Mouse (Mus musculus) right cerebral cortex, adult 18-20 months (tissue): ENCODE measurements at regions not wholly inside any gene's neighbourhood (a gene's known extent, or its start where the extent isn't known, plus 50 kb on each side); places are given as distances from the start of the nearest gene placed in this dataset.

ENCODE experiments used
- DNase-seq: peaks from one replicate; pipeline ENCODE4 v3.0.0; 2022; ENCODE audit warnings: mixed read lengths

DNA sequence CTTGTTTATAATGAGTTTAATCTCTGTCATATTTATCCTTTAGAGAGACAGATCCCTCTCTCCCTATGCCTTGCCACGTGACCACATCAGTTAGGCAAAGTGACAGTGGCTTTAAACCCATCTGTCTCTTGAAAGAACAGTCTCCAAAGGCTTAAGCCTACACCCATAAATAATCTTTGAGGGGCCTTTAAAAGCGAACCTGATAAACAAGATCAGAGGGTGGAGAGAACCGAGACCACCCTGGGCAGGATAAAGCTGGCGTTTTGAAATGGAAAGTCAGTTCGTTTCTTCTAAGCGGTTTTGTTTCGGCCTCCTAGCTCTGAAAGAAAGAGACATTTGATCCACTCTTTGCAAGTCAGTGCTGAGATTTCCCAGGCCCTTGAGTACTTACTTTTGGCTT lies 149.5 kb downstream of the Ackr3 start:
- DNase-seq, result no peak

DNA sequence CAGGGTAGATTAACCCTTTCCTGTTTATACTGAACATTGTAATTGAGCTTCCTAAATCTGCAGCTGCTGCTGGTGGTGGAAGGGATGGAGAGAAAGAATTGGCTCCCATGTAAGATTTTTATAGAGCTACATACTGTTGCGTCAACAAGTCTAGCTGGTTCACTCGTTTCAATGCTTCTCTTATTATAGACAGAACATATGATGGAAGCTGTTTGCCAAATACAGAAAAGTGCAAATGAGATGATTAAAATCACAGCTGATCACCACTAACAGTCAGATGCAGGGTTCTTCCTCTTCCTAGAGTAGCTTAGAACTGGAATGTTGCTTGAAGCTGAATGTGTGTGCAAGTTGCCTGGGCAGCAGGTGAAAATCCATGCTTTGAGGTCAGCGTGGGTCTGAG lies 152.8 kb downstream of the Ackr3 start:
- DNase-seq, result no peak

DNA sequence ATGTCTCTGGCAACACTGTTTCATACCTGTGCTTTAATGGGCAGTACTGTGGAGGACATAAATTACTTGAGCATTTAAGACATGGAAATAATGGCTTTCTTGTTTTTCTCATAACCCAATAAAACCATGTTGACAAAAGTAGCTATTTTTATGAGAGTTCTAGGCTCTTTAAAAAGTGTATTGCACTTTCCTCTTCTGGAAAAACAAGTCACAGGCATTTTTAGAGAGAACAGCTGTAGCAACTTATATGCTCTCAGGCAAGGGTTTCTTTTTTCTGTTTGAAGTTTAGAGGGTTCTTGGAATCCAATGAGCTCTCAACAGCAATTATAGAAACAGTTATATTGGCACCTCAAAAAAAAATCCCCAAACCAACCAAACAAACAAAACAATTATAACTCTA lies 153.6 kb downstream of the Ackr3 start:
- DNase-seq, result no peak

DNA sequence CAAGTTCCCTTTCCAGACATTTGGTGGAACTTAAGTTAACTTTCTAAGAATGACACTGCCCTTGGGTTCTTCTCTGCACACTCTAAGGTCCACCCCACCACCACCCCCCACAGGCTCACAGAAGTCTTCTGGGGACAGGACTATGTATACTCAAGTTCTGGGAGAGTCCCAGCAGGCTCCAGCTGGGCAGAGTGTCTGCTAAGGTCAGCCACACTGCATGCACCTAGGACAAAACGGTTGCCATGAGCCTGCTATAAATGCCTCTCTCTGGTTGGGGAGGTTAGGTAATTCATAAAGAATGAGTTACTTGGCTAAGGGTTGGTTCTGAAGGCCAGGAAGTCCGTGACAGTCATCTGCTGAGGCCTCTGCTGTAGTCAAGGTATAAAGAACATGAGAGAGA lies 155.2 kb downstream of the Ackr3 start:
- no peak for DNase-seq

DNA sequence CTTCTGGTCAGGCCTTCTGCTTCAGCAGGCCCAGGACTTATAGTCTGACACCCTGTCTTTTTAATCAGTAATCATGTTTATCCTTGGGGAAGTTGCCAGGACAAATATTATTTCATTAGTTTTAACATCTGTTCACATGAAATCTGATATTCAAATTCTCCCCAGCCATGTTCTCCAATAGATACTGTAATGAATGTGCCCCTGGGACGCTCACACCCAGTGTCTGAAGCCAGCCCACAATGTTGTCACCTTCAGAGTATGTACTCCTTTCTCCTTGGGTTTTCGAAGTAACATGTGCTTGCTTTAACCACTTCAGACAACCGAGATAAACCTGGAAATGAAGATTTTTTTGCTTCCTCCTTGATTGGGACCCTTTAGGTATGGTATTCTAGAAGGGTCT lies 156.3 kb downstream of the Ackr3 start:
- no peak for DNase-seq

DNA sequence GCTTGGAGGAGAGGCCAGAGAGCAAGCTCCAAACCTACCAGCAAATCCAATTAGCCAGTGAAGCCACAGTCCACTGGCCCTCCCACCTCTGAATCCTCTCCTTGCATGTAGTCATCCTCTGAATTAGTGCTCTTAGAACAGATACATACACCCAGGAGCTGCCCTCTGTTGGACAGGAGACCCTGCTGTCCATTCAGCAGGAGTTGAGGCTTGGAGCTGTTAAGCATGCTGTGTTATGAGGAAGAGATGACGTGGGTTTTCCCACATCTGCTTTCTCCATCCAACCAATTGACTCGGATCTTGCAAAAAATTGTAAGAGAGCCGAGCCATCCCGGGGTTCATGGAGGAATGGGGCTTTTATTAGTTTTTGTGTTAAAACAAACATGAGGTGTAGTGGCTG lies 160.7 kb downstream of the Ackr3 start:
- no peak for DNase-seq

DNA sequence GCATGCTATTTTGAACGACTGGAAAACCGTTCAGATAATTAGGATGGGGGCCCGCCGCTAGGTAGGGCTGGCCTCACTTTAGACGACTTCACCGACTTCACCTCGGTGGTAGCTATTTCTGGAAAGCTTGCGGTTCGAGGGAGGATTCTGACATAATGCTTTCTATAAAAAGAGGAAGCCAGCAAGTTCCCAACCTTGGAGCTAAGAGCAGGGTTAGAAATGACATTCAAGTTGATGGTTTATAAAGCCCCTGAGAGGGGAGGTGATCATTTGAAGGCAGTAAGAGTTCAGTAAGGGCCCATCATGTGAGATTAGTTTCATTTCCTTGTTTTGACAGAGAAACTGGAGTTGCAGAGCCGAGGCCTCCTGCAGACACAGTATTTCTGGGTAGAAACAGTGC lies 164.8 kb downstream of the Ackr3 start:
- no peak for DNase-seq

DNA sequence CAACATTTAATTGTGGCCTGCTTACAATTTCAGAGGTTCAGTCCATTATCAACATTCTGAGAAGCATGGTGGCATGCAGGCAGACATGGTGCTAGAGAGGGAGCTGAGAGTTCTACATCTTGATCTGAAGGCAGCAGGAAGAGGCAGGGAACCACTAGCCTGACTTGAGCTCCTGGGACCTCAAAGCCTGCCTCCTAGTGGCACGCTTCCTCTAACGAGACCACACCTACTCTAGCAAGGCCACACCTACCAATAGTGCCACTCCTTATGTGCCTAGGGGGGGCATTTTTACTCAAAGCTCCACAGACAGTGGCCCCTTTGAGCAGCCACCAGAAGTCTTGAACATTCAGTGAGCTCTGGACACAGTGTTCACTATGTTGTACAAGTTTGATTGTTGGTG lies 165.5 kb downstream of the Ackr3 start:
- DNase-seq, result no peak

DNA sequence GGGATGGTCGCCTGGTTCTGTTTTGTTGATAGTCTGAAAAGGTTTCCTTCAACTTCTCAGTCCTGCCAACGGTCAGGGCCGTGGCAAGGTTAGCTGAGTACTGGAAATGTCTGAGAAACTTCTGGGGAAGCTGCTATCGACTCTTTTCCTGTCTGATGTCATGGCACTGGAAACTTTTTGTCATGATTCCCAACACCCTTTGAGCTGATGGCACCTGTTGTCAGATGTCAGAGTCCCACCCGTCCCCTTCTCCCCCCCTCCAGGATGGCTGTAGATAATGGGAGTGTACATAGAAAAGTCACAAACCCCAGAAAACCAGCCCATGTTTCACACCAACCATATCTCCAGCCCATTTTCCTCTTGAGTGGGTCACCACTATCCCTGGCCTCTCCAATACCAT lies 167.0 kb downstream of the Ackr3 start:
- DNase-seq, result no peak

DNA sequence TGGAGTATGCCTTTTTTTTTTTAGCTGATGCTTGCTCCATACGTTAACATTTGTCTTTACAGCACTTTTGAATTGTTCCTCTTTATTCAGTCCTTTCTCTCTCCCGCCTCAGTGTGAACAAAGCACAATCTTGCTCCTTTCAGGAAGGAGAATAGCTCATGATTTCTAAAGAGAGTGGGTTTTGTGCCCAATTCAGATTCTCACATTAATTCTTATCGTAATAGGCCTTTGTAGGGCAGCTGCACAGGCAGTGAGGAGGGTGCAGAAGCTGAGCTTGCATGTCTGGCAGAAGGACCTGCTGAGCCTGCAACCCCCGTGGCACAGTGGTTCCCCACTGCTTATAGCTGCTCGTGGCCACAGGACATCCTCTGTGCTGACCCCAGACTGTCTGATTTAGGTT lies 169.2 kb downstream of the Ackr3 start:
- DNase-seq, result no peak

DNA sequence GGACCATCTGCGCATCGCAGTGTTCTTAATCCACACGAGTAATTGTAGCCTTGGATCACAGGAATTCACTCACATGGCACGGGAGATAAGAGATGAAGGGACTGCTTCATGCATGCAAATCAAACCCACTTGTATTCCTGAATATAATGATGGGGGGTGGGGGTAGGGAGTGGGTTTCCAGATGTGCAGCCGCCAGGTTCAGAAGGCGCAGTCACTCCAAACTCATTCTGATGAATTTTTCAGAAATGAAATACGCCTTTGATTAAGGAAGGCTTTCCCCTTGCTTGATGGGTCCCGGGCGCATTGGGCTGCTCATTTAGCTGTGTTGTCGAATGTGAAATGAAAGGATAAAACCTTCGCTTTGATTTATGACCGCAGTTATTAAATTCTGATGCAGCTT lies 170.7 kb downstream of the Ackr3 start:
- no peak for DNase-seq

DNA sequence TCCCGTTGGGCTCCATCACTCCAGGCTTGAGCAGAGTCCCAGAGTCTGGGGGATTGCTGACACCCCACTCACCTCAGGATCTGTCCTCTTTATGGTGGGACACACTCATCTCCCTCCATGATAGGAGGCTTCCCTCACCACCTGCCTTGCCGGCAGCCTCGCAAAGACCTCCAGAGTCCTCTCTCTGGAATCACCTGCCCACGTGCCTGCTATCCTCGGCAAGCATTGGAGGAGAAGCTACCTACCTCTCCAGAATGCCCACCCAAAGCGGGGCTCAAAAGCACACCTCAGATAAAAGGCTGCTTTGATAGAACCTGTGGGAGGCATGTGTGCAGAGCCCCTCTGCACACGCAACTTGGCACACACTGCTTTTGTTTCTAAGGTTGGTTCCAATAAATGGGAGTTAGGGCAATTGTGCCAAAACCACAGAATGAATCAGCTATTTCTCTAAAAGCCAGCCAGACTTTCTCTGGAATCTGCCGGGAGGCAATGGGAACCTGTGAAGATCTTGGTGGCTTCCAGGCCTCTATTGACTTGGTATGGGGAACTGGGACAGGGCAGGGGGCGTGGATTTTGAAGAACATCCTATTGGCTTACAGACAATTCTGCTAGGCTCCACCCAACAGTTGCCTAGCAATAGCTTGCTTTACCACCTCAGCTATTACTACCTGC lies 176.4 kb downstream of the Ackr3 start:
- no peak for DNase-seq

DNA sequence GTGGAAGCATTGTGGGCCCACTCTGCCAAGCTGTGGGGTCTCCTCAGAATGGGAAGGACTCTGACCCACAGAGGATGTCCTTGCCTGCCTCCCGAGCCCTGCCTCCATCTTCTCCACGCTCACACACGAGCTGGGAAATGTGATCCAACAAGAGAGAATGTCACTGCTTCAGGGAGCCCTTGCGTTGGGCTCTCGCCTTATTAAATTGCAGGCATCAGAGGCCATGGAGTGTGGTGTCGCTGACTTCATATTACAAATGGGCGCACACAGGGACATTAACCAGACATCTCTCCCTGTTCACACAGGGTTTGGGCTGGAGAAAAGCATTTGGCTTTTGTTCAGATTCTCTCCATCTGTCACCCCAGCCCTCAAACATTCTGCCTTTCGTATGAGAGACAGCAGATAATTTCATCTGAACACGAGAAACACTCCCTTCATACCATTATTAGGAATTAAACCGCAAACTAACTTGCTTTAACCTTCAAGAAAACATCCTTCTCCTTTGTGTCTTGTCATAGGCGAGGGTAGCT lies 179.2 kb downstream of the Ackr3 start:
- no peak for DNase-seq

DNA sequence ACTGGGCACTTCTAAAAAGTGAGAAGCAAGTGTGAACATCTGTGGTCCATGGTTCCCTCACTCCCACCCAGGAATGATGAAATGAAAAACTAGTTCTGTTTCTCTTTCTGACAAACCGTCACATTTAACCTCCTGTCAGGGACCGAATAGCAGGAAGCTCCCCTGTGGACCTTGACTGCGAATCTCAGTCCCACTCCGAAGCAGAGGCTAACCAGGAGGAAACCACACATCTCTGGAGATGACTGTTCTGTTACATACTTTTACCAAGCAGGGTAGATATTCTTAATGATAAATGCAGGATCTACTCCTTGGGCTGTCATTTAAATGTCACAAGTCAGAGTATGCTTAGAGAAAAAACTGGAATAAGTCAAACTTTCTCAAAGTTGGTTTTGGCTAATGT lies 181.2 kb downstream of the Ackr3 start:
- DNase-seq, result no peak

DNA sequence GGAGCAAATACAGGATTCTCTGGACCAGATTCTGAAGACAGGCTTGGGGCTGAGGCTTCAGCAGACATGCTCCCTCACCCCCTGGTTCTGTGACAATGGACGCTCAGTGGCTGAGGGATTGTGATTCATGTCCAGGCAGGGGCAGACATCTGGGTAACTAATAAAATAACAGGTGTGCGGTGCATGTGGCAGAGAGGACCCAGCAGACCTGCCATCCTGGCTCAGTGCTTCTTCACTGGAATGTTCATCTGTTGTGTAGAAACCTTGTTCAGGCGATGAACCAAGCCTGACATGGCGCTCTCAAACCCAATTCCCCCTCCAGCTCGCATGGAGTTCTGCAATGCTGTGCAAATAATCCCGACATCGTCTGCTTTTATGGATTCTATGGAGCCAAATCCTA lies 183.0 kb downstream of the Ackr3 start:
- DNase-seq, result no peak

DNA sequence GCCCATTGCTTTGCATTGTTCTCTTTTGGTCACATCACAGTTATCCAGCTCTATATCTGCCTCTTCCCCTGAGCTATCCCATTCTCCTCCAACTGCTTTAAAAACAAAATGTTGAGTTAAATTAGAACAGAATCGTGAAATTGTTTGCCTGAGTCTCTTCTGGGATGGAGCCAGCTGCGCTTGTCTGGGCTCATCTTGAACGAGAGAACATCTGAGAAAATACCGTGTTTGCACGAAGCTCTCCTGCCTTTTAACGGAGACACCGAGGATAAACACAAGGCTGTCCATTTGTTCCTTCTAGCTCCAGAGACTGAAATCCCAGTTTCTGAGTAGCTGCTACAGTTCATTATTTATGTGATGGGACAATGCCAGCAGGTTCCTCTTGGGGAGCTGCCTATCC lies 186.6 kb downstream of the Ackr3 start:
- DNase-seq, result no peak

DNA sequence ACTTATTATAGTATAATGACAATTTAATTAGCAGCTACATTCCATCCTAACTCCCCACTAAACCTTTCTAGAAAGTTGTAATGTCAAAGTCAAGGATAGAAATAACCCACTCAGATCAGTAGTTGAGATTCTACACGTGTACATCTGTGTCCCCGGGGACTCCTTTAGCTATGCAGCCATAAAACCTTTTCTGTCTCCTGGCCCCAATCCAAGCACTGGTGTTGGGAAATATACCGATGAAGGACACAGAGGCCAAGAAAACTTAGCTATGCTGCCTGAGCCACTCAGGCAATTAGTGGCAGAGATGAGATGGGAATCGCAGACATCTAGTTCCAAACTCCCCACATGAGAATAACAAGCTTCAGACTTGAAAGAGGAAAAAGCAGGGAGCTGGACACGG lies 190.1 kb downstream of the Ackr3 start:
- DNase-seq, result no peak

DNA sequence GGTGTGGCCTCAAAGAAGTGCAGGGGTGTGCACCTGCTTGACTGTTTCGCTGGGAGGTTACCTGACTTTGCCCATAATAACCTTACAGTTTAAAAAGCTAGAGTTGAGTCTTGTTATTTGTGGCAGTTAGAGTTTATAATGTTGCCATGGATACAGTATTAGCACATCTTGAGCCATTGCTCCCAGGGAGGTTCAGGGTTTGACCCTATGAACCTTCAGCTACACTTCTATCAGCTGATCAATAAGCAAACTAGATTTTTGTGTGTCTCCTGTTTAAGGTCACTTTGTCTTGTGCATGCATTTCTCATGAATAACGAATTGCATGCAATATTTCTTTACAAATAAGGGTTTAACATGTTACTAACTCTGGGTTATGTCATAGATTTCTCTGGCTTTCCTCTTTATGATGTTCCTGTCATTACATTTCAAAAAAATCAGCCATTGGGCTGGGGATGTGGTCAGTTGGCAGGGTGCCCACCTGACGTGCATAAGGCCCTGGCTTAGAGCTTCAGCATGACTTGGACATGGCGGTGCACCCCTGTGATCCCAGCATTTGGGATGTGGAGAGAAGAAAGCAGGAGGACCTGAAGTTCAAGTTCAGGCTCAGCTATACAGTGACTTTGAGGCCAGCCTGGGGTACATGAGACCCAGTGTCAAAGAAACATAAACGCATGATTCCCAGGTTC lies 191.7 kb downstream of the Ackr3 start:
- DNase-seq, result no peak

DNA sequence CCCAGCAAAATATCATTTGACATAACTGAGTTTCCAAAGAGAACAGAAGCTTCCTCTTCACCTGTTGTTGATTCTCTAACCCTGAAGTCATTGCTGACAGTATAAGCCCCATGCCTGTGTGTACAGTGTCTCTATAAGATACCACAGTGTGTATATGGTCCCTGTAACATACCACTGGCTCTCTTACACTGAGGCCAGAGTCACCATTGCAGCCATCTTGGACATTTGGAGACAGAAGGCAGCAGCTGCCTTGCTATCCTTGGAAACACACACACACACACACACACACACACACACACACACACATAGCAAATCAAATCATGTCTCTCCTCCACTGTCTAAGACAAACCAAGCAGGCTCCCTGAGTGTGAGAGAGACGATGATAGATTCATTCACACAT lies 192.9 kb downstream of the Ackr3 start:
- DNase-seq, result no peak

DNA sequence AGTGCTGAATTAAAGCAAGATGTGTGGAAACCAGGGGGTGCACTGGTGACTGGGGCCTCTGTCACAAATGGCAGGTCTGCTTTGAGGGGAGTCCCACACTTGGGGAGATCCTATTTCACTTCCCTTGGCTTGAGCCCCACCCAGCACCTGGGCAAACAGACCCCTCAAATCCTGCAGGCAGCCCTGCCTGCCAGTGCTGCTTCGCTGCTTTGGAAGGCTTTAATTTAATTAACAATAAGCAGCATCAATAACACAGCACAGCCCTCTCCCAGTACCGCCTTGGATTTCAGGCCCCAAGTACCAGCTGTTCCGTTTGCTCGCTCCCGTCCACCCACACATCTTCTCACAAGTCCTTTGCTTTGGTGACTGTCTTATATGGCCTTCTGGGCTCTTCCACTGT lies 193.6 kb downstream of the Ackr3 start:
- no peak for DNase-seq

DNA sequence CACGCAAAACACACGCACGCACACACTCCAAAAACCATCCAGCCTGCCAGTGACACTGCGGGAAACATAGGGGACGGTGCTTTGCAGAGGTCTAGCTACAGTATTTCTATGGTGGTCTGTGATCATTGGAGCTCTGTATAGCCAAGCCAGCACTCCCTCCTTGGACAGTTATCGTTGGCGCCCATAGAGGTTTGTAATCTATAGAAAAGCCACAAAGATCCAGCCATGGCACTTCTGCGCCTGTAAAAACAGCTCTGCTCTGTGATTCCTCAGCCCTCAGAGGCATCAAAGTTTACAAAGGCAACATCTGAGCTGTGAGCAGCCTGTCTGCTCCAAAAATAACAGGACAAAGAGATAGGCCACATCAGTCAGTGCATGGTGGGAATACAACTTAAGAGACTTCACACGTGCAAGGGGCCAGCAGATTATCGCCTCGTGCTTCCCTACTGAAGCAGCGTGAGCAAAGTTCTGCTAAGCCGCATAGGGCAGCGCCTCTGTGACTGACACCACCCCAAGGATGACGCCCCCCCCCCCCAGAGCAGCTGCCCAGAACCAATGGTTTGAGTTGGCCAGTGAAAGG lies 194.7 kb downstream of the Ackr3 start:
- DNase-seq, result no peak

DNA sequence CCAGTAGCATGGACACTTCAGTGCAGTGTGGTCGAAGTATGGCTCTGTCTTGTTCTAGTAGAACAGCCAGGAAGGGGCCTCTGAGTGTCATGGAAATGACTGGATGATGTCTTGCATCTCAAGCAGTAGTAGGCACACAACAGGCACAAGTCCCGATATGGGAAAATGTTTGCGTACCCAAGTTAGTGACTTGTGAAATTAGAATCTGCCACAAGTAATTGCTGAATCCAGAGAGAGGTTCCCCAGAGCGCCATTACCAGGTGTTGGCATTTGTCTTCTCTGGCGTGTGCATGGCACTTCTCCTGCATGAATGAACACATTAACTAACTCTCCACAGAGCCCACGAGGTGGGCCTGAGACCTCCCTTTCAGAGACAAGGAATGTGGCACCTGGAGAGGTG lies 199.3 kb downstream of the Ackr3 start:
- DNase-seq, result no peak

DNA sequence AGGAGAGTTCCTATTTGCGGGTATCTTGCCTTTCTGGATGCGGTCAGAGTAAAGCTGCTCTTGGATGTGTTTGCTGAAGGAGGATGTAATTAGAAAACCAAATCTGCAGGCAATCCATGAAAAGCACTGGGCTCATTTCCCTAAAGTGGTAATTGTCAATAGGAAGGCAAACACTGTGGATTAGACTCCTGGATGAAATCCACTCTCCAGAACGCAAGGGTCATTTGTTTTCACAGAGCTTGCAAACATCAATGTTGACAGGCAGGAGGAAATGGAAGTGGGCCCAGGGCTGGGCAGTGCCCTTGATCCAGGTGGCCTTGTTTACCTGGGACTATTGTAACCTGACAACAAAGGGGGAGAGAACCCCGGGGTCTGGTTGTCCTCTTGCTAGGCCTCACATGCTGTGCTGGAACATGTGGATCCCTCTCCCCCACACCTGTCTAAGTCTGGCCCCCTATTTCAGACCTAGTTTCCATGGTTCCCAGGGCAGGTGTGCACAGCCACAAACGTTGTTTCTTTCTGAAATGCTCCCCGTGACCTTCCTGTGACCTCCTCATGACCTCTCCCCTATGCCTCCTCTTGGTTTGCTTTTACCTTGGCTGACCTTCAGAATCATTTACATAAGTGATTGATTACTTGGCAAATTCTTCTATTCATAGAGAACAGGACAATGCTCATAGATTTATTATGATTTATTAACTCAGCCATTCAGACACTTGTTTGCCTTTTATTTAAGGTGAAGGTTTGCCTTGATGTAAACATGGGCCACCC lies 197.9 kb upstream of the Cops8 start:
- DNase-seq, result no peak

DNA sequence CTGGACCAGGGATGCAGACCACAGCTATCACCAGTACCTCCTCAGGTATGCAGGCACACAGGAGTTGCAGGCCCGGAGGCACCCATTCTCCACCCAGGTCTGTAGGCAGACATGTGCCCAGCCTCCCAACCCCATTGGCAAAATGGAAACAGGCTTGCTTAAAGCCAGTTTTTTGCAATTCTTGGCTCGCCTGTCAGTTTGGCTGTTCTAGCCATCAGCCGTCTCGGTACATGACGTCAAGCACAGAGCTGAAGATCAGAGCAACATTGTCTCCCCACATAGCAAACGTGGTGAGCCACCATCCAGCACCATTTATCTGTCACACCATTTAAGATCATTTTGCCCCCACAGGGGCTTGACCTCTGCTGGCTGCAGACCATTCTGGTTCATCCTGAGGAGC lies 196.1 kb upstream of the Cops8 start:
- DNase-seq, result no peak
